26 mouse cellular contexts compared by ENCODE assay signal in the genomic region with DNA sequence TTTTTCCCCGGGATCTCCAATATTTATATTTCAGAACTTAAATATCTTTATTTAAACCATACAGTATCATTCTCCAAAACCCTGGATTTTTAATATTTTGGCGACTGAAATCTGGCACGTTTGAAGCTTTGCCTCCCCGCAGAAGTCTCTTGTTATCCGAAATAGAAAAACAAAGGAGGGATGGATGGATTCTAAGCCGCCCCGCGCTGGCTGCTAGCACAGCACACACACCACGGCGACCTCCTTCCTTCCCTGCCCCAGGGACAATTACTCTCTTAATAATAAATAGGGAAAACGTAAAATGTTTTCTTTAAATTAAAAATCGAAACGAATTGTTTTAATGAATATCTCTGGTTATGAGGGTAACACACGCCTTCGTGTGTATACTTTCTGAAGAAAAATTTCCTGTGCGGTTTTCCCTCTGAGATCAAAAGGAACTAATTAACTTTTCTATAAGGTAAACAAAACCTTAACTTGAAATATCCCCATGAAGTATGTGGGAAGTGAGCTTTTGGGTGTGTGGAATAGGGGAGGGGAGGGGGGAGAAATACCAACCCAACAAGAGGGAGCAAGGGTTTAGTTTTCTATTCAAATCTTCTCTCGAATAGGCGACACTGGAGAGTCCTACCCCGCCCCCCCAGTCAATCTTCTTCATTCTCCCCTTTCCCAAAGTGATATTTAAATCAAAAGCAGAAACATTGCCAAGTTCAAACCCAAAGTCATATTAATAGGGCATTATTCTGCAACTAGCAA. TPM values are rescaled to one million over a fixed set of nuclear protein-coding genes. Genes with fewer than 3 reads are reported as not detected.
DNase-seq lines count a peak whose midpoint lies in the region; ATAC-seq and TF ChIP-seq lines count a peak whose summit lies in the region.
"Had no signal": no experiment of that assay in that cellular context is flagged by ENCODE, and none has a peak within 500 bp of the region (broad histone marks: within the 10 kb centered on the region; RNA-seq: fewer than 3 reads in every experiment).

No protein-coding gene starts in this region.

- 0 out of 2 replicates have a peak, but pooled peaks have one; percentile 1 for TF ChIP-seq CTCF in E14TG2a.4 (conservative IDR thresholded peaks at IDR 0.05; ENCODE audit: low read length)

- 23% methylated on average over 19 of the region's 19 CpGs for WGBS in forebrain, embryonic 12.5 days
- WGBS in forebrain, embryonic 16.5 days = 22% methylated on average over 19 of the region's 19 CpGs
- WGBS in embryonic facial prominence, embryonic 11.5 days = 22% methylated on average over 19 of the region's 19 CpGs
- WGBS in limb, embryonic 10.5 days = 58% methylated on average over 19 of the region's 19 CpGs
- 54% methylated on average over 19 of the region's 19 CpGs for WGBS in neural tube, embryonic 15.5 days

- 0 out of 2 replicates have a peak overlapping the region, but pooled peaks have one; percentile 8 for H3K4me2 ChIP-seq in forebrain, embryonic 12.5 days
- no peak overlapping the region for H3K4me2 ChIP-seq in forebrain, embryonic 16.5 days (ENCODE audit: low read length)
- H3K4me2 ChIP-seq in embryonic facial prominence, embryonic 11.5 days (ENCODE audit: low read depth, low read length) = no peak overlapping the region
- H3K4me2 ChIP-seq in neural tube, embryonic 15.5 days = no peak overlapping the region
- H3K4me2 ChIP-seq: heart, embryonic 11.5 days; hindbrain, embryonic 13.5 days; liver, embryonic 11.5 days; neural tube, embryonic 13.5 days had no signal

- H3K27me3 ChIP-seq in forebrain, embryonic 12.5 days = peaks cover 19% of the 10 kb centered on the region
- H3K27me3 ChIP-seq in forebrain, embryonic 16.5 days (replicated peaks; ENCODE audit: control insufficient read depth, insufficient read depth, low read length) = no peaks in the 10 kb centered on the region; the same call in 1 of the 2 replicates
- H3K27me3 ChIP-seq in E14TG2a.4 (ENCODE audit: insufficient read depth, low read length) = peaks cover 4% of the 10 kb centered on the region; the same call in 1 of the 2 replicates
- no peaks in the 10 kb centered on the region for H3K27me3 ChIP-seq in embryonic facial prominence, embryonic 11.5 days (ENCODE audit: control insufficient read depth, insufficient read depth, low read length)
- H3K27me3 ChIP-seq in limb, embryonic 10.5 days (ENCODE audit: low read depth, poor library complexity, severe bottlenecking) = peaks cover 66% of the 10 kb centered on the region
- H3K27me3 ChIP-seq in neural tube, embryonic 15.5 days (replicated peaks) = peaks cover 4% of the 10 kb centered on the region; the same call in 1 of the 2 replicates

- no peaks in the 10 kb centered on the region for H3K9me3 ChIP-seq in forebrain, embryonic 12.5 days
- H3K9me3 ChIP-seq in forebrain, embryonic 16.5 days (ENCODE audit: control insufficient read depth, low read length) = no peaks in the 10 kb centered on the region
- H3K9me3 ChIP-seq in E14TG2a.4 (ENCODE audit: low read length) = no peaks in the 10 kb centered on the region
- no peaks in the 10 kb centered on the region for H3K9me3 ChIP-seq in embryonic facial prominence, embryonic 11.5 days (replicated peaks; ENCODE audit: control insufficient read depth, low read length)
- no peaks in the 10 kb centered on the region for H3K9me3 ChIP-seq in limb, embryonic 10.5 days (replicated peaks)
- H3K9me3 ChIP-seq in neural tube, embryonic 15.5 days (replicated peaks) = no peaks in the 10 kb centered on the region
- H3K9me3 ChIP-seq: hindbrain, embryonic 13.5 days; megakaryocyte, embryonic 14.5 days; neural tube, embryonic 13.5 days had no signal

- ATAC-seq in forebrain, embryonic 12.5 days (ENCODE audit: low FRiP score) = no peak
- no peak for ATAC-seq in forebrain, embryonic 16.5 days
- no peak for ATAC-seq in embryonic facial prominence, embryonic 11.5 days (replicated peaks; ENCODE audit: insufficient number of reproducible peaks, low FRiP score, low TSS enrichment, low read depth)
- no peak for ATAC-seq in neural tube, embryonic 15.5 days (ENCODE audit: low FRiP score)
- ATAC-seq: intestine, postnatal 0 days had no signal

- peak; percentile 54 for DNase-seq in embryonic facial prominence, embryonic 11.5 days (ENCODE audit: low spot score)
- DNase-seq in limb, embryonic 10.5 days (ENCODE audit: low spot score) = no peak
- no peak for DNase-seq in cerebellum, adult 9-10 months
- DNase-seq: adrenal gland, postnatal 25 days; kidney, postnatal 14 days; layer of hippocampus, adult 9-11 months; thymus, postnatal 4 days had no signal

- no peak overlapping the region for H3K4me3 ChIP-seq in forebrain, embryonic 12.5 days (replicated peaks)
- H3K4me3 ChIP-seq in forebrain, embryonic 16.5 days (replicated peaks; ENCODE audit: low read length) = no peak overlapping the region
- no peak overlapping the region for H3K4me3 ChIP-seq in E14TG2a.4 (replicated peaks; ENCODE audit: low read length)
- H3K4me3 ChIP-seq in embryonic facial prominence, embryonic 11.5 days (ENCODE audit: low read depth, low read length) = no peak overlapping the region
- H3K4me3 ChIP-seq in limb, embryonic 10.5 days = no peak overlapping the region
- H3K4me3 ChIP-seq in neural tube, embryonic 15.5 days (replicated peaks) = no peak overlapping the region
- H3K4me3 ChIP-seq: hindbrain, embryonic 13.5 days; megakaryocyte, embryonic 14.5 days; neural tube, embryonic 13.5 days had no signal

- peaks cover 12% of the 10 kb centered on the region for H3K4me1 ChIP-seq in forebrain, embryonic 12.5 days
- H3K4me1 ChIP-seq in forebrain, embryonic 16.5 days (replicated peaks; ENCODE audit: control insufficient read depth, insufficient read depth, low read length) = 0 out of 2 replicates have a peak, but pooled peaks cover 2% of the 10 kb centered on the region
- no peaks in the 10 kb centered on the region for H3K4me1 ChIP-seq in E14TG2a.4 (replicated peaks; ENCODE audit: low read depth, low read length)
- H3K4me1 ChIP-seq in embryonic facial prominence, embryonic 11.5 days (ENCODE audit: control insufficient read depth, insufficient read depth, low read length) = peaks cover 2% of the 10 kb centered on the region; the same call in 1 of the 2 replicates
- peaks cover 86% of the 10 kb centered on the region for H3K4me1 ChIP-seq in limb, embryonic 10.5 days
- H3K4me1 ChIP-seq in neural tube, embryonic 15.5 days = no peaks in the 10 kb centered on the region
- H3K4me1 ChIP-seq: megakaryocyte, embryonic 14.5 days had no signal

- H3K27ac ChIP-seq in forebrain, embryonic 12.5 days = no peak overlapping the region
- H3K27ac ChIP-seq in forebrain, embryonic 16.5 days (ENCODE audit: low read length) = no peak overlapping the region
- H3K27ac ChIP-seq in embryonic facial prominence, embryonic 11.5 days (replicated peaks; ENCODE audit: low read depth, low read length) = 0 out of 2 replicates have a peak overlapping the region, but pooled peaks have one; percentile 24
- H3K27ac ChIP-seq in limb, embryonic 10.5 days = peak overlapping the region; percentile 77
- H3K27ac ChIP-seq in neural tube, embryonic 15.5 days (replicated peaks) = no peak overlapping the region
- H3K27ac ChIP-seq: hindbrain, embryonic 13.5 days; neural tube, embryonic 13.5 days had no signal

- H3K36me3 ChIP-seq in forebrain, embryonic 12.5 days (replicated peaks) = no peaks in the 10 kb centered on the region
- H3K36me3 ChIP-seq in forebrain, embryonic 16.5 days (ENCODE audit: control insufficient read depth, insufficient read depth) = no peaks in the 10 kb centered on the region
- no peaks in the 10 kb centered on the region for H3K36me3 ChIP-seq in E14TG2a.4 (ENCODE audit: insufficient read depth, low read length)
- no peaks in the 10 kb centered on the region for H3K36me3 ChIP-seq in embryonic facial prominence, embryonic 11.5 days (replicated peaks; ENCODE audit: control insufficient read depth, insufficient read depth, low read depth, low read length)
- no peaks in the 10 kb centered on the region for H3K36me3 ChIP-seq in limb, embryonic 10.5 days
- H3K36me3 ChIP-seq in neural tube, embryonic 15.5 days = no peaks in the 10 kb centered on the region
- H3K36me3 ChIP-seq: hindbrain, embryonic 13.5 days; neural tube, embryonic 13.5 days had no signal

- H3K9ac ChIP-seq in forebrain, embryonic 12.5 days = no peak overlapping the region
- H3K9ac ChIP-seq in forebrain, embryonic 16.5 days (replicated peaks; ENCODE audit: low read depth, low read length) = no peak overlapping the region
- H3K9ac ChIP-seq in embryonic facial prominence, embryonic 11.5 days (replicated peaks; ENCODE audit: low read length) = no peak overlapping the region
- no peak overlapping the region for H3K9ac ChIP-seq in neural tube, embryonic 15.5 days (replicated peaks)
- H3K9ac ChIP-seq: hindbrain, embryonic 13.5 days; neural tube, embryonic 13.5 days had no signal

RNA-seq across cellular contexts. Expression of a gene that starts 23.6 kb away (rescaled TPM):
- polyA plus RNA-seq in forebrain, embryonic 12.5 days (2016; fragmentation: Nextera tagmentation; extraction: Ambion mirVana) = 5.2 and 5.9 TPM in 2 replicates
- polyA plus RNA-seq in forebrain, embryonic 16.5 days (2015; fragmentation: Nextera tagmentation; extraction: Ambion mirVana) = 0.61 and 1.0 TPM in 2 replicates
- polyA plus RNA-seq in embryonic facial prominence, embryonic 11.5 days (2014; fragmentation: Nextera tagmentation; extraction: Ambion mirVana) = 16.7 and 17.3 TPM in 2 replicates
- polyA plus RNA-seq in limb, embryonic 10.5 days (2016; fragmentation: Nextera tagmentation; extraction: Ambion mirVana) = 12.5 and 14.8 TPM in 2 replicates
- polyA plus RNA-seq in neural tube, embryonic 15.5 days (2015; fragmentation: Nextera tagmentation; extraction: Ambion mirVana) = 0.09 and 0.13 TPM in 2 replicates
- polyA plus RNA-seq: intestine, postnatal 0 days; stomach, embryonic 14.5 days had no signal

RNA-seq across cellular contexts. Expression of a gene that starts 58.3 kb away (rescaled TPM):
- polyA plus RNA-seq in forebrain, embryonic 12.5 days (2016; fragmentation: Nextera tagmentation; extraction: Ambion mirVana) = not detected in 2 replicates
- not detected in 2 replicates for polyA plus RNA-seq in forebrain, embryonic 16.5 days (2015; fragmentation: Nextera tagmentation; extraction: Ambion mirVana)
- not detected in 2 replicates for polyA plus RNA-seq in embryonic facial prominence, embryonic 11.5 days (2014; fragmentation: Nextera tagmentation; extraction: Ambion mirVana)
- not detected in 2 replicates for polyA plus RNA-seq in limb, embryonic 10.5 days (2016; fragmentation: Nextera tagmentation; extraction: Ambion mirVana)
- polyA plus RNA-seq in neural tube, embryonic 15.5 days (2015; fragmentation: Nextera tagmentation; extraction: Ambion mirVana) = not detected in 2 replicates
- polyA plus RNA-seq: forebrain, embryonic 11.5 days; heart, embryonic 11.5 days; heart, embryonic 16.5 days; hindbrain, embryonic 13.5 days; intestine, postnatal 0 days; kidney, embryonic 14.5 days; limb, embryonic 11.5 days; liver, embryonic 11.5 days; liver, embryonic 16.5 days; lung, embryonic 16.5 days; neural tube, embryonic 13.5 days; stomach, embryonic 14.5 days; testis, adult 2 months; thymus, postnatal 0 days had no signal

Comparison
In these comparisons a context has a peak if more than half of its experiments do, and no peak if none do; other contexts are left out.
1. H3K27ac ChIP-seq: peak in embryonic facial prominence, embryonic 11.5 days (single experiment) and limb, embryonic 10.5 days (single experiment); none in forebrain, embryonic 12.5 days (single experiment), forebrain, embryonic 16.5 days (single experiment) and neural tube, embryonic 15.5 days (single experiment).